Mouse (Mus musculus): Measurements from ENCODE around the gene Dip2b.

Dip2b gene

DNA sequence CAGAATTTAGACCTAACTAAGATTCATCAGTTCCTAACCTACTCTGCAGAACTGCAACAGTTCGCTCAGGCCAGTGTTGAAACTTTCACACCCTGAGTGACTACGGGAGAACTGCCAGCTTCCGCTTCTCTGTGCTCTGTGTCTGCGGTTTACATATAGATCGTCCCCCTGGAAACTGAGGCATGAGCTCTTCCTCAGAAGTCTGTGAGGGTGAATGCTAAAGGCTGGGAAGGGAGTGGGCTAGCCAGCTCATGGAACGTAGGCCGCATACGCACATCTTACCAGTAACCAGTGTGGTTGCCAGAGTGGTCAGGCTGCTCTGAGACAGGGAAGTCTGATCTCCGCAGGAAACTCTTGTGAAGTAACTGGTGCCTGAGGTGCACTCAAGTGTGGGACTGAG is 177.7 kb downstream of the Dip2b start:
- DNase-seq (ENCODE audit: inconsistent ontology term): no peak

DNA sequence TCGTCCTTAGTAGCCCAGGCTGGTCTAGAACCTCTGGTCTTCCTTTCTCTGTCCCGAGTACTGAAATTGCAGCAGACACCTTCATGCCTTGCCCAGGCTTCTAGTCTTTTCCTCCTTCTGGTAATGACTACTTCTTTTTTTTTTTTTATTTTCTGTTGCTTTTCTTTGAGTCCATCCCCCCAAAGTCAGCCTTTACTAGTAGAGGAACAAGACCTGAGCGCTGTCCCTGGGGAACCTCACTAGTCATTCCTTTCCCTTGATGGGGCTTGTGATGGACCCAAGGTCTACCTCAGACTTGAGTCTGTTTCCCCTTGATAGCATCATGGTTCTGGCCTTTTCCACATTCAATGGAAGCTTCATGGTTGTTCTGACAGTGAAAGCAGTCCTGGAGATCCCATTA is 179.6 kb downstream of the Dip2b start:
- no peak for DNase-seq (ENCODE audit: inconsistent ontology term)

DNA sequence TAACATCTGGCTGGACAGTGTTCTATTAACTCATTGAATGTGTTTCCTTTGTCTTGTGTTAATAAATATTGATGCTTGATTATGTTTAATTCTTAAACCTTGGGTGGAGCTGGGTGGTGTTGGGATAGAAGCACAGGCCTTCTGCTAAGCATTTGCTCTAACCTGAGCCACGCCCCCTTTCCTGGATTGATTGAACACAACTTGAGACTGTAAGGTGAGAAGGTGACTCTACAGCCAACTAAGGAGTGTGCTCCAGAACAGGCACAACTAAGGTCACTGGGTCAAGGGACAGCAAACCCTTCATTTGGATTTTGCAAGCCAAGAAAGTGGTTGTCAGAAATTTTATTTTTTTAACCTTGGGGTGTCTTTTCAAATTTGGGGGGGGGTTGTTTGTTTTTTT is 180.9 kb downstream of the Dip2b start:
- no peak for DNase-seq (ENCODE audit: inconsistent ontology term)

DNA sequence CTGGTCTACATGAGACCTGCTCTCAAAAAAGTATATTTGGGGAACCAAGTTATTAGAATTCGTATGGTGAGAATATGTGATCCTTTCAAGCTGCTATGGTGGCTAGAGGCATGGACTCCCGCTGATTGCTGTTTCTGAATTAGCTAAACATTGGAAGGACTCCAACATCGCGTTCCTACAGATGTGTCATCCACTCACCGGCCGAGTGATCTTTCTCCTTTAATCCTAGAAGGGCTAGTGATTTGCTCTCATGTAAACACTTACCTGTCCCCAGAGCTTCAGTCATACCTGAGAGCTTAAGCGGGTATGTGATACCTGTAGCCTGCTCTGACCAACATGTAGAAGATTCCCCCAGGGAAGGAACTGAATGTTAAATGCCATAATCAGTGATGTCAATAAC is 182.5 kb downstream of the Dip2b start:
- DNase-seq (ENCODE audit: inconsistent ontology term): no peak

DNA sequence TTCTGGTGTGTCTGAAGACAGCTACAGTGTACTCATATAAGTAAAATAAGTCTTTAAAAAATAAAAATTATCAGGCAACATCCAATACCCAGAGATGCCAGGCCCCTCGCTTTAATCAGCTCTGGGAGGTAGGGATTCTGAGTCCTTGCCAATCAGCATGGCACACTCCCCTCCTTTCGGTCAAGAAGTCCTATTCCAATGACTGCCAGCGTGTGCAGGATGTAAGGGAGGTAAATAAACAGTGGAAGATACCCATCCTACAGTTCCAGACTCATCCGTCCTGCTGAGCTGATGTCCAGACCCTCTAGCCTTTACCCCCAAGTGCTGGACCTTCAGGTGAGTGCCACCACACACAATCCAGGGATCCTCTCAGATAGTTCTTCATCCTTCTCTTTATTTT is 186.9 kb downstream of the Dip2b start:
- DNase-seq (ENCODE audit: inconsistent ontology term): no peak

DNA sequence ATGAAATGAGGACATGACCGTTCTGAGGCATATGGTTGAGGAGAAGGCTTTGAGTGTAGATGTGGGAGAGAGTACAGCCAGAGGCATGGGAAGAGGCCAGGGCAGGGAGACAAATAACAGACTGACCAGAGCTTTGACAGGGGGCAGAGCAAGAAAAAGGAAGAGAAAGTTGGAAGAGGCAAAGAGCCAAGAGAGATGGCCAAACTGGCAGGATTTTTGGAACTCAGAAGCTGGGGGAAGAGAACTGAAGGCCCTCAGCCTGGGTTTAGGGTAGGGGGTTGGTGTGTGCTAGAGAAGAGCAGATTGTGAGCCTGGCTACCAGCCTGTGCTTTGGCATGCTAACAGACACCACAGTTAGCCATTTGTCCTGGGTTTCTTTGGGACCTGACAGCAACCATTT is 187.4 kb downstream of the Dip2b start:
- DNase-seq (ENCODE audit: inconsistent ontology term): no peak

DNA sequence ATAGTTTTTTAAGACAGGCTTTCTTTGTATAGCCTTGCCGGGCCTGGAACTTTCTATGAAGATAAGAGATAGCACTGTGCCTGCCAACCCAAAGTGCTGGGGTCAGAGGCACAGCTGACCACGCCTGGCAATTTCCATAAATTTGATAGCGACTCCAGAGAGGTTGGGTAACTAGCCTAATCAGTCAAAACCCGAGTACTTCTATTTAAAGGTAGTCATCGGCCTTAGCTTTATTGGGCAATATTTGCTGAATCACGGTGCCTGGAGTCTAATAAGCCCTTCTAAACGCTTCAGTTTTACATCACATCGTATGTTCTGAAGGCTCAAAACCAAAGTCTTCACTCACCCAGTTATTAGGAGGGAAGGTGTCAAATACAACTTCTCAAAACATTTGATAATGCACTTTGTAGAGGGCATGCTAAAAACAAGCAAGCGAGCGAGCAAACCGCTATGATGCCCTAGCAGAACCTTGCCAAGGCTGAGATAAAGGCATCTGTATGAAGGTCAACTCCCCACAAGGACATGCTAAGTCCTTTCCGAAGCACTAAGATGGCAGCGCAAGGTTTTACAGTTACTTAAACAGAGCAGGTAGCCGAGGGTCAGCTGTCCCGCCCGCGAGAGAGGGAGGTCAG is 188.7 kb downstream of the Dip2b start:
- no peak for DNase-seq (ENCODE audit: inconsistent ontology term)

DNA sequence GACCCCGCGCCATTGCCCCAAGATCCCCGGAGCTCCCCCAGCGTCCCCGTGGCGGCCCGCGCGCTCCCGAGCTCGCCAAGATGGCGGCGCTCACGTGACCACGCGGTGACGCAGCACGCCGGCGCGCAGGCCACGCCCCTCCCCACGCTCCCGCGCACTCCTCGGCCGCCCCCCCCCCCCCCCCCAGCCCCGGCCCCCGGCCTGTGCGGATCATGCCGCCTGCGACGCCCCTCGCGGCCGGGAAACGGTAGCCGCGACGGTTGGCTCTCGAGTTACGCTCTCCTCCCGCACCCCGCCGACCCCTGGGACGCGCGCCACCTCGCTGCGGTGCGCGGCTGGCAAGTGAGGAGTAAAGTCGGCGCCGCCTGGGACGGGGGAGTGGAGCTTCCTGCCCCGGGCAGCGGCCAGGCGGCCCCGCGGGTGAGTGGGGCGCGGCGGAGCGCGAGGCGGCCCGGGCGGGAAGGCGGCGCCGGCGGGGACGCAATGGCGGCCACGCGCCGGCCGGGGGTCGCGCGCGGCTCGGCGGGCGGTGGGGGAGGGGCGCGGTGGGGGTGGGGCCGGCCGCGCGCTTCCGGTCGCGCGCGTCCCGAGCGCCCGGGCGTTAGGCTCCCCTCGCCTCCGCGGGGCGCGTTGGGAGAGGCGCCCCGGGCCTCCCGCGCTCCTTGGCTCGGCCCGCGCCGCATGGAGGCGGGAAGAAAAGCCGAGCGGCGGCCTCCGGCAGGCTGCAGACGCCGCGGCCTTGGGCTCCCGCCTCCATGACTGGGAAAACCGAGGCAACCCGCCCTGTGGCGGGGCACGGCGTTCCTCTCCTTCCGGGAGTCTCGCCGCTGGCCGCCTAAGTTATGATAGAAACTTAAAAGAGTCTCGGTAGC is 189.4 kb downstream of the Dip2b start, which contains the start of gene Atf1:
Gene Atf1, plus strand, starts transcription at position 157 of the 872 bp plus-strand sequence.
- DNase-seq (ENCODE audit: inconsistent ontology term): peak; percentile 93

DNA sequence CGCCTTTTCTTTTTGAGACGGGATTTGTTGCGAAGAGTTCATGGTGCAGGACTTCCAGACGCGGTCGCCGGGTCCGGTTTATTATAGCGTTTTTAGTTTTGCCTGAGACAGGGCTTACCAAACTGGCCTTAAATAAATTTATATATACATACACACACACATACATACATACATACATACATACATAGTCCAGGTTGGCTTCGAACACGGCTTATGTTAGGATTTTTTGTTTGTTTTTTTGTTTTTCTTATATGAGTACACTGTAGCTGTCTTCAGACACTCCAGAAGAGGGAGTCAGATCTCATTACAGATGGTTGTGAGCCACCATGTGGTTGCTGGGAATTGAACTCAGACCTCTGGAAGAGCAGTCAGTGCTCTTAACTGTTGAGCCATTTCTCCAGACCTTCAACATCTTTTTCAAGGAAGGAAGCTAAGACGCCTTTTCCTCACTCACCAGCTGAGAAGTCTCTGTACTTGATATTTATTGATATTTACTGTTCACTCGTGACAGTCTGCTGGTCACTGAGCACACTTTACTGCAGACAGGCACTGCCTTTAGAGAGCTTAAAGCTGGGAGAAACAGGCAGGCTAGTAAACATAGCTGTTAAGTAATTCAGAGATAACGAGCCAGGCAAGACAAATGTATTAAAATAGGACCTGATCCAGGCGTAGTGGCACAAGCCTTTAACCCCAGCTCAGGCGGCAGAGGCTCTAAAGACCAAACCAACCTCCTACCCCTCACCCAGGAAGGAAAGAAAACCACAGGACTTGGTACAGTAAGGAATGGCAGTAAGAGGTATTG is 190.3 kb downstream of the Dip2b start:
- no peak for DNase-seq (ENCODE audit: inconsistent ontology term)

DNA sequence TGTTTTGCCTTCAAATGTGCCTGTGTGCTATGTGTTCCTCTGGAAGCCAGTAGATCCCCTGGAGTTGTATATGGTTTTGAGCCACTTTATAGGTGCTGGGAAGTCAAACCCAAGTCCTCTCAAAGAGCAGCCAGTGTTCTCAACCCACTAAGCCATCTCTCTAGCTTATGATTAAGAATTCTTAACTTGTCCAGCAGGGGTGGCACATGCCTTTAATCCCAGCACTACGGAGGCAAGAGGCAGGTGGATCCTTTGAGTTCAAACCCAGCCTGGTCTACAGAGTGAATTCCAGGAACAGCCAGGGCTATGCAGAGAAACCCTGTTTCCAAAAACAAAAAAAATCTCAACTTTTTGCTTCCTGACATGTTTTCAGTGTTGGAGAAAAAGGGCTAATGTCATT is 192.2 kb downstream of the Dip2b start:
- DNase-seq (ENCODE audit: inconsistent ontology term): no peak

DNA sequence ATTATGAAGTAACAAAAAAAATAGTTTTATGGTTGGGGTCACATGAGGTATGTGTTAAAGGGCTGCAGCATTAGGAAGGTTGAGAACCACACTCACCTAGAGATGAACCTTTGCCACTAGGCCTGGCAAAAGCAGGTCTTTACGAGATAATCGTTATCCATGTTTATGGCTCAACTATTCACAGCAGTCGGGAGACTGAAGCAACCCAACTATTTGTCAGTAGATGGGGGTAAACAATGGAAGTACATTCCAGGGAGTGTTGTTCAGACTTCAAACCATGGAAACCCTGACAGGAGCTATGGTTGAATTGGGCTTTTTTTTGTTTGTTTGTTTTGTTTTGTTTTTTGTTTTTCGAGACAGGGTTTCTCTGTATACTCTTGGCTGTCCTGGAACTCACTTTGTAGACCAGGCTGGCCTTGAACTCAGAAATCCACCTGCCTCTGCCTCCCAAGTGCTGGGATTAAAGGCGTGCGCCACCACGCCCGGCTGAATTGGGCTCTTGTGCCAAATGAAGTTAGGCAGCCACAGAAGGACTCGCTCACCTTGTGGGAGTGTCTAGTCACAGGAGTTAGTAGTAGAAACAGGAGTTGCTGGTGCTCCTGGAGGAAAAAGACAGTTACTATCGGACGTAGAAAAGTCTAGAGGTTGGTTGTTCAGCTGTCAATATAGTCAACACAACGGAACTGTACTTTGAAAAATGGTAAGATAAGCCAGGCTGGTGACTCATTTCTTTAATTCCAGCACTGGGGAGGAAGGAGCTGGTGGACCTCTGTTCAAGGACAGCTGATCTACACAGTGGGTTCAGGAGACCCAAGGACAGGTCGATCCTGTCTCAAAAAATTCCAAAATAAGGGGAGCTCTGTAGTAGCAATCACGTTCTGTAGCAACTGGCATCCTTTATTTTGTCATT is 193.4 kb downstream of the Dip2b start:
- DNase-seq (ENCODE audit: inconsistent ontology term): peak; percentile 58

DNA sequence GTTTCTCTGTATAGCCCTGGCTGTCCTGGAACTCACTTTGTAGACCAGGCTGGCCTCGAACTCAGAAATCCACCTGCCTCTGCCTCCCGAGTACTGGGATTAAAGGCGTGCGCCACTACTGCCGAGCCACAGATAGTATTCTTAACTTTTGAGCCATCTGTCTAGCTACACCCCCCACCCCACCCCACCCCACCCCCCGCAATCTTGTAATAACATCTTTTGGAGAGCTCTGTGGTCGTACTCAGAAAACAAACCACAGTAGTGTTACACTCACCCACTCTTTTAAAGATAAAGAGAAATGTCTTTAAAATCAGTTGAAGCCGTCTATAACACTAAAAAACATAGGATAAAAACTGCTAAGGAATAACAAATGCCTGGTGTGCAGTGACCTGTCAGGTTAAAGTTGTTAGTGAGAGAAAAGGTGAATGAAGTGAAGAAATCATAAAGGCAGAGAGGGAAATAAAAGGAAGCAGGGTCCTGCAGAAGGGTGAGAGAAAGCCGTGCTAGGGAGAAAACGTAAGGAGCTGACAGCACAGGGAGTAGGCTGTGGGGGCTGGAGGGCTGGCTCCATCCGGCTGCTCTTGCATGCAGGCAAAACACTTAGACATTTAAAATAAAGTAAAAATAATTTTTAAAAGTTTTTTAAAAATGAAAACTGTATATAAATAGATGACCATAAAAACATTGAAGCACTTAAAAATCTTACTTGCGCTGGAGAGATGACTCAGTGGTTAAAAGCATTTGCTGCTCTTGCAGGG is 196.9 kb downstream of the Dip2b start:
- no peak for DNase-seq (ENCODE audit: inconsistent ontology term)

DNA sequence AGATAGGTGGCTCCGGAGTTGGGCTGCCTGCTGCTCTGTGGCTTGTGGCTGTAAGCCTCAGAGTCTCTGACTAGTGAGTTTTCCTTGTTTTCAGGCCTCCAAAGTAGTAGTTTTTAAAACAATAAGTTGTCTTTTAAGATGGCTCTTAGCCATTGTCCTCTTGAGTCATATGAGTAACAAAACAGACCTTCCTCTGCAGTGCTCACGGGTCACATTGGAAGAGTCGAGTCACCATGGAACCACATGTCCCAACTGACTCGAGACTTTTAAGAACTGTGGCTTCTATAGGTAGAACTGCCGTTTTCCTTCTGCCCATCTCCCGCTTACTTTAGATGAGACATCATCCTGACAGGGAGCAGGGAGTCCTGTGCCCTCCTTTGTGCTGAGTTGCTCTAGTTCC is 198.5 kb downstream of the Dip2b start:
- no peak for DNase-seq (ENCODE audit: inconsistent ontology term)

DNA sequence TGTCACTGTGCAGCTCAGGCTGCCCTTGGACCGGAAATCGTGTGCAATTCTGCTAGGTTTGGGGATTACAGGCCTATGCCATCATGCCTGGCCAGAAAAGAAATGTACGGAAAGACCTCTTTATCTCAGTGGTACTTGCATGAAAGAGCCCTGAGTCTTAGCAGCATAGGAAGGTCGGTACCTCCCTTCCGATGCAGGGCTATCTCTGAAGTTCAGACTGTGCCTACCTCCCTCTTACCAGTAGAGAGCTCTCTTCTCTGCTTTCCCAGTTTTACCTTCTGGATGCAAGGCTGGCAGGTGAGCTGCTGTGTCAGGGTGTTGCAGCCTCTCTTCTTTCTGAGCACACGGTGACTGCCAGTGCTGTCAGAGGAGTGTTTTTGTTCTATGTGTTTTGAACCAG is 203.3 kb downstream of the Dip2b start:
- DNase-seq (ENCODE audit: inconsistent ontology term): no peak

DNA sequence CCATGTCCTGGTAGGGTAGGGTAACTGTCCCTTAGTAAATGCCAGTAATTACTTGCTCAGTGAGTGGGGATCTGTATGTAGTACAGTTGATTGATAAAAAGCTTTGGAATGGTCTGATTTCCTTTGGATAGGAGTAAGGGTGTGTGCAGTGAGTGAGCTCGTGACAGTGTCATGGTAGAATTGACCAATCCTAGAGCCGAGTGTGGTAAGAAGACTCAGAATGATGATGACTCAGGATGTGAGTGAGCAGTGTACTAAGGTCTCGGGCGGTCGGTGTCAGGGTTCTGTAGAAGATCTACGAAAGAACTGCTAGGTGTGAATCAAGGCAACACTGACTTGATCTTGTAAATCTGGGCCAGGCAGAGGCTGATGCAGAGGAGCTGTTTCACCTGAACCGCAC is 207.5 kb downstream of the Dip2b start:
- DNase-seq (ENCODE audit: inconsistent ontology term): no peak

DNA sequence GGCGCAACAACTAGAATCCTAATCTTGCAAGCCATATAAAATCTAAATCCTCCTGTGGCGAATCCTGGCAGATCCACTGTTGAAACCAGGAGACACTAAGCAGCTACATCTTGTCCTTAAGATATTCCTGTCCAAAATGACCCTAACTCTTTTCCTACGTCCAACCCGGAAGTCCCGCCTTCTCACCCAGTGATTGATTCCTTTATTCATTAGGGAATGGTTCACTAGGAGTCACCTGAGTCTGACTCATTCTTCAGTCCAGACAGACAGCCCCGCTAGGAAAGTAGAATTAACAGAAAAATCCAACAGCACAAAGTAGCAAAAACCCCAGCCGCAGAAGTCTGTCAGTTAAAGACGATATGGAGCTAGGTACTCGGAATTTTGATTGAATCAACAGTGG is 208.8 kb downstream of the Dip2b start:
- DNase-seq (ENCODE audit: inconsistent ontology term): no peak

DNA sequence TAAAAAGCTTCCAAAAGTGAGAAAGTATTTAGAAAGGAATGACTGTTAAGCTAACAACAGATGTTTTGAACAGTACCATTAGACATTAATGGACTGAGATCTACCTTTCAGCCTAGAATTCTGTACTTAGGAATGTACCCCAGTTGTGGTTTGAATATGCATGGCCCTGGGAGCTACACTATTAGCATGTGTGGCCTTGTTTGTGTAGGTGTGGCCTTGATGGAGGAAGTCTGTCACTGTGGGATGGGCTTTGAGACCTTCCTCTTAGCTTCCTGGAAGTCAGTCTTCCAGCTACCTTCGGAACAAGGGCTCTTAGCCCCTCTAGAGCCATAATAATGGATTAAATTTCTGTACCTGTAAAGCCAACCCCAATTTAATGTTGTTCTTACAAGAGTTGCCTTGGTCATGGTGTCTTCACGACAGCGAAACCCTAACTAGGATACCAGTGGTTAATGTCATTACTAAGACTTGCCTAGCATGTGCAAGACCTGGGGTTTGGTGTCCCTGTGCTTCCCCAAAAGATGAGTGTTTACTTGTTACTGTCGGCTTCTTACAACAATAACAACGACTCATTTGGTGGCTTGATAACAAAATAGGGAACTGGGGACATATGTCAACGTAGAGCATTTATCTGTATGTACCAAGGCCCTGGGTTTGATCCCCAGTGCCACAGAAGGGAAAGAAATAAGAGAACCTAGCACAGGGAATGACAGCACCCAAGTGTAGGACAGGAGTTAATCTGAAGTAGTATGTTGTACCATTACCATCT is 210.4 kb downstream of the Dip2b start:
- no peak for DNase-seq (ENCODE audit: inconsistent ontology term)

DNA sequence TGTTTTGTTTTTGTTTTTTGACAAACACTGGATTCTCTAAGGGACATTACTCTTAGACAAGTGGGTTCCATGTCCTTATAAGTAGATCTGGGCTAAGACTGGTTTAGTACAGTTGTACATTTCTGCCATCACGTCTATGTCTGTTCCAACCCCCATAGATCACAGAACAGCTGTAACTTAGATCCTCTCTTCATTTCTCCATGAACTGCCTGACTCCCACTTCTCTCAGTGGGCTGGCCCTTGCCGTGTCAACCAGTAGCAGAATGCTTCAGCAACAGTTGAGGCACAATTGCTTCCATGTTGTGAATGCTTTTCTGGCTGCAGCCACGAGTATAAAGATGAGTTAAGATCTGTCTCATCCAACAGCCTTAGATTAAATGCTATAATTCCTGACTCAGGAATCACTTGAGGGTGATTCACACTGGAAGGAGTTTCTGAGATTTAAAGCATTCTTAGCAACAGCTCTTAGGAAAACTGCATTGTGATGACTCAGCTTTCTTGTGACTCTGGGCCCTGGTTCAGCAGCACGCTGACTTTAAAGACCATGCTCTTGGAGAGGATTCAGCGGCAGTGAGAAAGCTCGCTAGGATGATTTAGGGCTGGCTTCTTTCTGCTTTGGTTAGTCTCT is 212.8 kb downstream of the Dip2b start:
- peak; percentile 28 for DNase-seq (ENCODE audit: inconsistent ontology term)

DNA sequence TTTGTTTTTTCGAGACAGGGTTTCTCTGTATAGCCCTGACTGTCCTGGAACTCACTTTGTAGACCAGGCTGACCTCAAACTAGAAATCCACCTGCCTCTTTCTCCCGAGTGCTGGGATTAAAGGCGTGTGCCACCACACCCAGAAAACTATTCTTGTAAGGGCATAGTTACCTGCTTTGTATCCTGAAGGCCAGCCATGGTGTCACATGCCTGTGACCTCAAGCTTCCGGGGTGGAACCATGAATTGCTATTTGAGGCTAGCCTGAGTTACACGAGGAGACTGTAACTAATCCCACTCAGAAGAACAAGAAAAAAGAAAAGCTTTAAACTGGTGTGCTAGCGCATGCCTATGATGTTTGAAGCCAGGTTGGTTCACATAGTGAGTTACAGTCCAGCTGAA is 217.9 kb downstream of the Dip2b start:
- DNase-seq (ENCODE audit: inconsistent ontology term): no peak

Data from Muller cell, postnatal 12 days (primary cell).